Mouse (Mus musculus): Measurements from ENCODE around the gene Plaur.

Plaur gene

GRCm38 (mm10) chr7:24446697-24447340 is 15.5 kb upstream of the Plaur start:
- DNase-seq (ENCODE audit: low read depth) = no peak

GRCm38 (mm10) chr7:24448782-24449517 is 13.3 kb upstream of the Plaur start:
- no peak for DNase-seq (ENCODE audit: low read depth)

GRCm38 (mm10) chr7:24450585-24451017 is 11.7 kb upstream of the Plaur start:
- DNase-seq (ENCODE audit: low read depth) = peak; percentile 51

- DNase-seq (ENCODE audit: low read depth) = no peak
Measured at GRCm38 (mm10) chr7:24451855-24452311, 10.4 kb upstream of the Plaur start, which contains the start of gene Irgc1. Irgc1 (minus strand) TSS chr7:24452297.

GRCm38 (mm10) chr7:24454199-24454598 is 8.1 kb upstream of the Plaur start:
- no peak for DNase-seq (ENCODE audit: low read depth)

GRCm38 (mm10) chr7:24455726-24456125 is 6.6 kb upstream of the Plaur start:
- DNase-seq (ENCODE audit: low read depth) = no peak

GRCm38 (mm10) chr7:24457726-24458370 is 4.4 kb upstream of the Plaur start:
- no peak for DNase-seq (ENCODE audit: low read depth)

- no peak for DNase-seq (ENCODE audit: low read depth)
Measured at GRCm38 (mm10) chr7:24459440-24459839, 2.8 kb upstream of the Plaur start.

- DNase-seq (ENCODE audit: low read depth) = no peak
Measured at GRCm38 (mm10) chr7:24459843-24460242, 2.4 kb upstream of the Plaur start.

GRCm38 (mm10) chr7:24461376-24462051 is 770 bp upstream of the Plaur start:
- DNase-seq (ENCODE audit: low read depth) = no peak

GRCm38 (mm10) chr7:24466835-24467234 is 4.6 kb downstream of the Plaur start:
- no peak for DNase-seq (ENCODE audit: low read depth)

GRCm38 (mm10) chr7:24467886-24468285 is 5.6 kb downstream of the Plaur start:
- DNase-seq (ENCODE audit: low read depth) = no peak

- no peak for DNase-seq (ENCODE audit: low read depth)
Measured at GRCm38 (mm10) chr7:24469126-24469525, 6.8 kb downstream of the Plaur start.

- DNase-seq (ENCODE audit: low read depth) = no peak
Measured at GRCm38 (mm10) chr7:24470356-24470755, 8.1 kb downstream of the Plaur start.

GRCm38 (mm10) chr7:24472442-24472841 is 10.2 kb downstream of the Plaur start:
- DNase-seq (ENCODE audit: low read depth) = no peak

- DNase-seq (ENCODE audit: low read depth) = no peak
Measured at GRCm38 (mm10) chr7:24472937-24473336, 10.7 kb downstream of the Plaur start.

- no peak for DNase-seq (ENCODE audit: low read depth)
Measured at GRCm38 (mm10) chr7:24473913-24474529, 11.7 kb downstream of the Plaur start.

- DNase-seq (ENCODE audit: low read depth) = no peak
Measured at GRCm38 (mm10) chr7:24474811-24475506, 12.7 kb downstream of the Plaur start.

GRCm38 (mm10) chr7:24476338-24476737 is 14.1 kb downstream of the Plaur start:
- DNase-seq (ENCODE audit: low read depth) = no peak

- no peak for DNase-seq (ENCODE audit: low read depth)
Measured at GRCm38 (mm10) chr7:24476856-24477255, 14.6 kb downstream of the Plaur start.

- DNase-seq (ENCODE audit: low read depth) = no peak
Measured at GRCm38 (mm10) chr7:24478911-24479310, 16.6 kb downstream of the Plaur start.

Measured in c-Kit-positive CD71-positive TER-119-negative erythroid progenitor cells, embryonic 14.5 days (primary cell).